Mouse (Mus musculus) G1E (cell line): ENCODE data around the gene Prkar1b.

Source experiments
- CTCF ChIP-seq: IDR thresholded peaks from 2 replicates; pipeline ENCODE4 v1.5.1; 2012; ENCODE audit warnings: low read depth, low read length, inconsistent platforms, mixed read lengths
- GATA1 ChIP-seq: IDR thresholded peaks from 2 replicates; pipeline ENCODE4 v1.6.1; 2012; ENCODE audit warnings: borderline replicate concordance, low read length, inconsistent platforms, mixed read lengths
- TAL1 ChIP-seq: conservative IDR thresholded peaks from 2 replicates; pipeline ENCODE4 v1.6.1; 2012; ENCODE audit warnings: low read depth, low read length, inconsistent platforms, mixed read lengths

- TF ChIP-seq CTCF (no peak), TAL1 (no peak), GATA1 (no peak)
Observed at GRCm38 (mm10) chr5:139137176-139137575, 12.6 kb downstream of the Prkar1b start.
